Mouse (Mus musculus) v-Abl transformed pro-B cells (cell line): ENCODE results near the gene Olfr1489.
"Not testable (repeated sequence)": the region's sequence is repeated elsewhere in the genome, so short reads cannot be mapped to it uniquely, and the experiment has no call there.

Source experiments
- in situ Hi-C, 2 experiments: fragments of 400-800 bp; cut with MboI; formaldehyde crosslinking; loops; one replicate each; pipeline ENCODE4 v1.15.1; 2025; ENCODE audit not compliant: unreplicated experiment in 2 of 2

Gene Olfr1489

DNA sequence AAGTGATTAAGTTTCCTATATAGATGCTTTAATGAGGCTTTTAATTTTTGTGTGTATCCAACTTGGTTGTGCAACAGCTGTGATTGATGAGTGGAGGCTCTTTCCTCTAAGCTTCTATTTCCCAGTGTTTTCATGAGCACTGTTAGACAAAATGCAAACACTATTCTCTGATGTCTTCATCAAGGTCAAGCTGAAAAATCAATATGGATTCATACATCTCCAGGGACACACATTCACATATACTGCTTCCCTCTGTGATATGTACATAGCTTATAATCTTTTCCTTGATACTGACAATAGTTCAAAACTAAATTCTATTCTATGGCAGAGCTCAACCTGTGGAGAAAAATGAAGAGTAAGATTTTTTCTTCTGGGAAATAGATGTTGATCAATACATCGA lies at the start of gene Olfr1489:
Gene Olfr1489 (plus strand): TSS at position 301 of the 400 bp plus-strand sequence.
- in situ Hi-C loops = no loop called here

DNA sequence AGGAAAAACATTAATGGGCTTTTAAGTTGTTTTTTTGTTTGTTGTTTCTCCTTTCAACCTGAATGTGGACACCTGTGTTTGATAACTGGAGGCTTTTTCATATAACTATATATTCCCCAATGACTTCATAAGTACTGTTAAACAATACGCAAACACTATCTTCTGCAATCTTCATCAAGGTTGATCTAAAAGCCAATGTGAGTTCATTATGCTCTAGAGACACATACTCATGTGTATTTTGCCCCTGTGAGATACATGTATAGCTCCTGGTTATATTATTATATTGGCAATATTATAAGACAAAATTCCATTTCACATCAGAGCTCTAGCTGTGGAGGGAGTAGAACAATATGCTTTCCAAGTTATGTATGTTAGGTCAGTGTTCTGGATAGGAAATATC lies 48.2 kb upstream of the Olfr1489 start, which contains the start of gene Olfr1484:
Gene Olfr1484 (plus strand): TSS at position 301 of the 400 bp plus-strand sequence.
- in situ Hi-C loops = no loop called here

DNA sequence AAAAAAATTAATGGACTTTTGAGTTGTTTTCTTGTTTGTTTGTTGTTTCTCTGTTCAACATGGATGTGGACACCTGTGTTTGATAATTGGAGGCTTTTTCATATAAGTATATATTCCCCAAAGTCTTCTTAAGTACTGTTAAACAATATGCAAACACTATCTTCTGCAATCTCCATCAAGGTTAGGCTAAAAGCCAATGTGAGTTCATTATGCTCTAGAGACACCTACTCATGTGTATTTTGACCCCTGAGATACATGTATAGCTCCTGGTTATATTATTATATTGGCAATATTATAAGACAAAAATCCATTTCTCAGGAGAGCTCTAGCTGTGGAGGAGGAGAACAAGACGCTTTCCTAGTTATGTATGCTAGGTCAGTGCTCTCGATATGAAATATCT lies 14.3 kb upstream of the Olfr1489 start, which contains the start of gene Olfr1487:
Gene Olfr1487 (plus strand): TSS at position 301 of the 400 bp plus-strand sequence.
- in situ Hi-C loops = not testable (repeated sequence)

DNA sequence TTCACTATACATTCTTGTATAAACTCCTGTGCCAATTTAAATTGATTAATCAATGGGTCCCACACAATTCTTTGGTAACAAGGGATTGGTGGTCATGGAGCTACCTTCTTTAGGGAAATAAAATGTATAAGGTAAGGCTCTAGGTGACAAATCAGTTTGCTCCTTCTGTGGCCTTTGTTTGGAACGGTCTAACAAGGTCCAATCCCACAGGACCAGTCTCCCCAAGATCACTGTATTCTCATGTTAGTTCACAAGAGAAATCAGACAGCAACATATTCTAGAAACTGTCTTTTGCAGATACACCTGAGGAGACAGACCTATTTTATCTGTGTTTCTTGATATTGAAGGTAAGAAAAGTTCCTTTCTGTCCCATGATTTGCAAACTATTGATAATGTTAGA lies 19.4 kb downstream of the Olfr1489 start, which contains the start of gene Olfr1490:
Gene Olfr1490 (plus strand): TSS at position 301 of the 400 bp plus-strand sequence.
- in situ Hi-C loops = no loop called here
